Mouse (Mus musculus) kidney, adult 8-10 months (tissue): ENCODE measurements around the gene Hoxd13.

ENCODE experiments used
- DNase-seq, 2 experiments: peaks; one replicate each; pipeline ENCODE4 v3.0.0; 2022

The Hoxd13 gene

DNA sequence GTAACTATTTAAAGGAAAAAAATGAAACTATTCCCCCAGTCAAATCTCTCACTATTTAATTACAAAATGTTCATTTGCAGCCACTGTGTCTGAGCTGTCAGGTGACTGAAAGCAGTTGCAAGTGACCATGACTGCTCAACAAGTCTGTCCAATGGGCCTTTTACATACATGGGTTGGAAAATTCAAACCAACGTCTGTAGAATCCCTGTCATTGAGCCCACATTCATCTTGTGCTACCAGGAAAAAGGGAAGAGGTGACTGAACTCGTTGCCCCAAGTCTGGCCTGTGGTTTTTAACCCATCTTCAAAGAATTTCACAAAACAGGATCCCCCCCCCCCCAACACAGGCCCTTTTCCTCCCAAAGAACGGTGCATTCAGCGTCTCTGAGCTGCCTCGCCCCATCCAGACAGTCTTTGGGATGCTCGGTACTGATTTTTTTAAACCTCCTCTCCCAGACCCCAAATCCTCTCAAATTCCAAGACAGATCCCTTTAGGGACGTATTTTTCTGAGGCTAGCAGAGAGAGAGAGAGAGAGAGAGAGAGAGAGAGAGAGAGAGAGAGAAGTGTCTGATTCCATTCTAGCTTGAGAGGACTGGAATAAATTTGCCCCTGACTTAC, 27.8 kb downstream of the Hoxd13 start:
- peak in 1 of 2 experiments; percentile 0 for DNase-seq

- peak in 1 of 2 experiments; percentile 25 for DNase-seq
Measured at GRCm38 (mm10) chr2:74696442-74697335, 28.6 kb downstream of the Hoxd13 start.

GRCm38 (mm10) chr2:74697567-74698121, 29.5 kb downstream of the Hoxd13 start, which contains the start of gene Hoxd9:
TSS of gene Hoxd9 (plus strand) at chr2:74697727.
- DNase-seq: peak; percentile 75 to 76

DNA sequence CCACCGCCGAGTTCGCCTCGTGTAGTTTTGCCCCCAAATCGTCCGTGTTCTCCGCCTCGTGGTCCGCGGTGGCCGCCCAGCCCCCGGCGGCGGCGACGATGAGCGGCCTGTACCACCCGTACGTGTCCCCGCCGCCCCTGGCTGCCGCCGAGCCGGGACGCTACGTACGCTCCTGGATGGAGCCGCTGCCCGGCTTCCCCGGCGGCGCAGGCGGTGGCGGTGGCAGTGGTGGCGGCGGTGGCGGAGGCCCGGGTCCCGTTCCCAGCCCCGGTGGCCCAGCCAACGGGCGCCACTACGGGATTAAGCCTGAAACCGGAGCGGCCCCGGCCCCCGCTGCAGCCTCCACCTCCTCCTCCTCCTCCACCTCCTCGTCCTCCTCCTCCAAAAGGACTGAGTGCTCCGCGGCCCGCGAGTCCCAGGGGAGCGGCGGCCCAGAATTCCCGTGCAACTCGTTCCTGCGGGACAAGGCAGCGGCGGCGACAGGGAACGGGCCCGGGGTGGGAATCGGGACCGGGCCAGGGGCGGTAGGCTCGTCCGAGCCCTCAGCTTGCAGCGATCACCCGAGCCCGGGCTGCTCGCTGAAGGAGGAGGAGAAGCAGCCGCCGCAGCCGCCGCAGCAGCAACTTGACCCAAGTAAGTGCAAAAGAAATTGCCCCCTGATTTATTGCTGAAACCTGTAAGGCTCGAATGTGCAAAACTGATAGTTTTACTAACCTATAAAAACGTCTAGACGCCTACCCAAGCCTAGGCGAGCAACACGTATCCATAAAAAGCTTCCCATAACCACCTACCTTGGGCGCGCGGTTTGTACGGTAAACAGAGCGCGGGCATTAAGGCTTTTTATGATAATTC, 30.3 kb downstream of the Hoxd13 start:
- DNase-seq: peak in 1 of 2 experiments; percentile 29

GRCm38 (mm10) chr2:74699053-74699430, 30.9 kb downstream of the Hoxd13 start:
- DNase-seq: no peak

DNA sequence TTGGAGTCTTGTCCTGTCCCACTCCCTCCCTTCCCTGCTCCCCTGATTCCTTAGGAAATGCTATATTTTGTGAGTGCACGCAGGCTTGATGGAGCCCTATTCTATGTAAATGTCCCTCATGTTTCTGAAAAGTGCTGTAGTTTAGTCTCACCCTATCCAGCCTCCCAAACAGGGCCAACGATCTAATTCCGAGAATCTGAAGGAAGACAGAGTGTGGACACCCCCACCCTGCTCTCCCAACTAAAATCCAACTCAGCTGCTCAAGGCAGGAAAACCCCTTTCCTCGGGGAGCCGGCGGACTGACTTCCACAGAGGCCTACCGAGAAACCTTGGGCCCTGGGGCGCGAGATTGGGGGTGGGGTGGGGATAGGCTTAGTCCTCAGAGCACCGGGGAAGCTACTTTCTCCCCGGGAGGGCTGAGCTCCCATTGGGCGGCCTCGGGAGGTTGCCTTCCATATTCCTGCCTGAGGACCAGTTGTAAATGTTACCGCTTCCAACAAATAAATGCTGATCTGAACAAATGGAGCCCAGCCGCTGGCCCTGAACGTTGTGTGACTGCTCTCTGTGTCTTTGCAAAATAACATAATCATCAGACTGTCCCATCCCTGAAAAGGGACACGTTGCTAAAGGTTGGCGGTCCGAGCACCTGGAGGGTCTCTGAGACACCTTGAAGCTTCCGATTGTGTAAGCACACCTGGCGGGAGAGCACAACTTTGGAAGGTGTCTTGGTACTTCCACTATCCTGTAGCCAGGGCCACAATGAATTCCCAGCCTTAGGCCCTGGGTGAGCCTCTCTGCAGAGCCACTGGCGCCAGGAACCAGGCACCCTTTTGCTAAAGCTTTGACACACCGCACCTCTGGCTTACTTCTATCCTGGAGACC, 31.8 kb downstream of the Hoxd13 start:
- DNase-seq: no peak

GRCm38 (mm10) chr2:74700546-74701112, 32.5 kb downstream of the Hoxd13 start:
- DNase-seq: peak; percentile 51 to 69

DNA sequence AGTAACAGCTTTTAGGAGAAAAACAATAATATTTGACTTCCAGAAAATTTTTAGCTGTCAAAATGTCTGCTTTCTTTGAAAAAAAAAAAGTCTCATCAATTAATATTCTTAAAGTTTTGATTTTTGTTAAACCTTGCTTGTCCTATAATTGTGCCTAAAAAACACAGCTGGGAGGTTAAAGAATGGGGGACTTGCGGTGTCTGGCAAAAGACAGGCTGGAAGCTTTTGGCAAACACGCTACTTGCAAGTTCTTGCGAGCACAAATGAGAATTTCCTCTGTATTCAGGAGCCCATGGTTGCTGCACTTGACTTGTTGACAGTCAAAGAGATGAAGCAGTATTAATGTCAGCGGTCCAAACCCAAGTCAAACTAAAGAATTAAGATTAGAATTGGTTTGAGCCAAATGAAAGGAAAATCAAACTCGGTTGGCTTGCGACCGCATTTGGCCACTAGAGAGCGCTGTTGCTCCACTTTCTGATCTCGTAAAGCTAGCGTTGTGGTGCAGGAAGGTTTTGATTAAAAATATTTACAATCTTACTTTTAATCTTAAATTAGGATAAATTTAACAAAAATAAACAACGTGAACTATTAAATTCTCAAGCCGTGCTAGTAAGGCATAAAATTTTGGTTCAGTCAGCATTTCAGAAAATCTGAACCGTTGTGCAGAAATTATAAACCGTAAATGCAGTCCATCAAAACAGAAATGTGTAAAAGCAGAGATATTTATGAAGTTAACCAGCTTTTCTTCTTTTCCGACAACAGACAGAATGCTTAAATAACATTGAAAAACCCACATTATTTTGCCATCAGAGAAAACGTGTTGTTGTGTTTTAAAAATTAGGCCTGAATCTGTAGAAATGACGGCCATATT, 34.1 kb downstream of the Hoxd13 start:
- peak; percentile 72 to 88 for DNase-seq

DNA sequence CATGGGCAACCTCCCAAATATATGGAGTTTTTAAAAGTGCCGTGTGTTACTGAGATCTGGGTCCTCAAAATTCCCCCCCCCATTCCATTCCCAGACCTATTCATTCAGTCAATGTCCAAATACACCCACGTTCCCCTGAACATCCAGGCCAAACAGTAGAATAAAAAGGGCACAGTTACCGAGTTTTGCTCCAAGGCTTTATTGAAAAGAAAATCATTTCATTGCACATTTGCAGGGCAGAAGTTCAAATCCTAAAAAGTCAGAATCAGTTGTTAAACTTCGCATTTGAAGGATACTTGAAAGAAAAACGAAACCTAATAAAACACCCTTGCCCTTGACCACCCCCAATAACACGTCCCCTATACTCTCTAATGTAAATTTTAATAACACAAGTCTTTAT, 34.7 kb downstream of the Hoxd13 start:
- DNase-seq: no peak

DNA sequence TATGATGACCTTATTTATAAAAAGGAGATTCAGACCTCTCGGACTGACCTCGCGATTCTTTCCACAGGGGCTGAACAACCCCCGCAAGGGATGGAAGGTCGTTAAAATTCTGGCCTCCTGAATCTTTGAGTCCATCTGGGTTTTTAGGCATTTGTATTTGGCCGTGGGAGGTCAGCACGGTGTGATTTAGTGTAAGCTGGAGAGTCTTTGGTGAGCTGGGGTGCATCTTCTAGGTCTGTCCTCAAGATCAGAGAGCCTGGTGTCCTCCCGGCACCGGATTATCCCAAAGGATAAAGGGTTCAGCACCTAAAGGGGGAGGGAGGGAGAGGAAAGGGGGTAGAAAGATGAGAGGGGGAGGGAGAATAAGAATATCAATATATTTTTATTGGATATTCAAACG, 35.2 kb downstream of the Hoxd13 start:
- no peak for DNase-seq

- peak; percentile 76 to 80 for DNase-seq
Measured at GRCm38 (mm10) chr2:74703720-74704392, 35.7 kb downstream of the Hoxd13 start.

DNA sequence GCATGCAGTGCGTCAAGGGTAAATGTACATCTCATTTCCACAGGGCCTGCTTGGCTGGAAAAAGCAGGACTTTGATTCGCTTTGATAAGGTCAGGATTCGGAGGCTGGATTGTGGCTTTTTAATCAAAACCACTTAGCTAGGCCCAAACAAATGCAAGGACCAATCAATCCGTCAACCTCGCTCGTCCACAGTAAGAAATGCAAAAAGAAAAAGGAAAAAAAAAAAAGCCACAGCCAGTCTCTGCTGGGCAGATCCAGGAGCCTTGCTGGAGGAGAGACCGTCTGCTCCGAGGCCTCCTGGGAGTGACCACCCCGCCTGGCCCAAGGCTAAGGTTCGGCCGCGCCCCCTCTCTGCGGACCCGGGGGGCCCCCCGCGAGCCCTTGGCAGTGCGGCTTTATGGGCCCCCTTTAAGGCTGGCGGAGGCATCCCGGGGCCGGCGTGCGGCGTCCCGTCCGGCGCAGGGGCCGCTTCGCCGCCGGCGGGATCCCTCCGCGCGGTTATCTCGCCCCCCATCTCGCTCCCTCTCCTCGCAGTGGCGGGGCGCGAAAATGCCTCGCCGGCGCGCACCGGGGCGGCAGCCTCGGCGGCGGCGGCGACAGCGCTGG, 36.4 kb downstream of the Hoxd13 start, which contains the start of gene Hoxd8:
Gene Hoxd8, plus strand, starts transcription at position 223 of the 606 bp plus-strand sequence.
- peak; percentile 81 to 83 for DNase-seq

GRCm38 (mm10) chr2:74704999-74705466, 36.9 kb downstream of the Hoxd13 start:
- peak in 1 of 2 experiments; percentile 23 for DNase-seq

DNA sequence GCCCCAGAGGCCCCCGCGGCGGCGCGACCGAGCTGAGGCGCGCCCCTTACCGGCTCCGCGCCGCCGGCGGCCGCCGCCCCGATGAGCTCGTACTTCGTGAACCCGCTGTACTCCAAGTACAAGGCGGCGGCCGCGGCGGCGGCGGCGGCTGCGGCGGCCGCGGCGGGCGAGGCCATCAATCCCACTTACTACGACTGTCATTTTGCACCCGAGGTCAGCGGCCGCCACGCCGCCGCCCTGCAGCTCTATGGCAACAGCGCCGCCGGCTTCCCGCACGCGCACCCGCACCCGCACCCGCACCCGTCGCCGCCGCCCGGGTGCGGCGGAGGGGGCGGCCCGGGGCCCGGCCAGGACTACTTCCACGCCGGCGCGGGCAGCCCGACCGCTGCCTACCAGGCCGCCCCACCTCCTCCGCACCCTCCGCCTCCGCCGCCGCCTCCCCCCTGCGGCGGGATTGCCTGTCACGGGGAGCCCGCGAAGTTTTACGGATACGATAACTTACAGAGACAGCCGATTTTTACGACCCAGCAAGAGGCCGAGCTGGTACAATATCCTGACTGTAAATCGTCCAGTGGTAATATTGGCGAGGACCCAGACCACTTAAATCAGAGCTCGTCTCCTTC, 37.5 kb downstream of the Hoxd13 start:
- peak; percentile 56 to 58 for DNase-seq

DNA sequence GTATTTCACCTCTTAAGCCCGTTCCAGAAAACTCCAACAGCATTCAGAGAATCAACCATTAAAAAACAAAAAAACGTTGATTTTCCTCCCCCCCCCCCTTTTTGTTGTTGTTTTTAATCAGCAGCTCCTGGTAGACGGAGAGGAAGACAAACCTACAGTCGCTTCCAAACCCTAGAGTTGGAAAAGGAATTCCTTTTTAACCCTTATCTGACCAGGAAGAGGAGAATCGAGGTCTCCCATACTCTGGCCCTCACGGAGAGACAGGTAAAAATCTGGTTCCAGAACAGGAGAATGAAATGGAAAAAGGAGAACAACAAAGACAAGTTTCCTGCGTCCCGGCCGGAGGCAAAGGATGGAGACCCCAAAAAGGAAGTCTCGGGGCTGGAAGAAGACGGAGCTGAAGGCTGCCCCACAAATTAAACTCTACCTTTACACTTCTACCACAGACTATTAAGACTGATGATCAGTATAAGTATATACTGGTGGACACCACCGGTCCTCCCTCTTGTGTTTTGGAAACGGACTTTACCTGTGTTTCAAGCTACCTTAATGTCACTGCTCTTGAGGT, 38.4 kb downstream of the Hoxd13 start:
- no peak for DNase-seq

DNA sequence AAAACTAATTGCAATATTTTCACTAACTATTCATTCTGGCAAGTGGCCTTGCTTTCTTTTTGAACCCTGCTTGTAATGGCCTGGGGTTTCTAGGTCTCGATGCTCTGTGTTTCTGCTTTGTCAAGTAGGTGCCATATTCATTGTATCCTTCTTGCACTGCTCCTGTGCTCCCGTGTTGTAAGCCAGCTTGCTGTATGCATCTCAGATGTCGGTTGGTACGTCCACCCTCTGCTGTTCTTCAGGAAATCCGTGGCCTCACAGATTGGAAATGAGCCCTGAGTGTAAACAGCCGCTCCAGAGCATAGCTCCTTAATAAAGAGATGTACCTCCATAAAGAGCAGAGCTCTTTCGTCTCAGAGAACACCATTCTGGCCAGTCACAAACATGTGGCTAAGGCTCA, 39.5 kb downstream of the Hoxd13 start:
- no peak for DNase-seq

- peak; percentile 42 to 66 for DNase-seq
Measured at GRCm38 (mm10) chr2:74708676-74709075, 40.6 kb downstream of the Hoxd13 start.
